Mouse (Mus musculus) MEL (cell line): ENCODE measurements around the gene Cse1l. TPM values are rescaled to one million over a fixed set of nuclear protein-coding genes. Genes with fewer than 3 reads are reported as not detected.

Source experiments
- DNase-seq: peaks from one replicate; pipeline ENCODE4 v3.0.0; 2011; ENCODE audit warnings: low read depth, low spot score
- H3K27ac ChIP-seq: 2 replicates; pipeline ENCODE4 v1.5.1; 2012; ENCODE audit warnings: low read depth, mild to moderate bottlenecking, control low read depth, low read length, moderate library complexity; ENCODE audit not compliant: control insufficient read depth
- H3K27me3 ChIP-seq, 2 experiments: fragments of 150-350 bp in 1 of 2; sonication (generic) in 1 of 2; 2 replicates each; pipeline ENCODE4 v1.6.1; 2012; ENCODE audit warnings: low read length in 2 of 2, mild to moderate bottlenecking in 2 of 2, improper control_type of control experiment in 1 of 2, moderate library complexity in 1 of 2; ENCODE audit not compliant: insufficient read depth in 2 of 2, control insufficient read depth in 1 of 2
- H3K36me3 ChIP-seq, 2 experiments: 2 replicates each; pipeline ENCODE4 v1.6.1; 2012 to 2014; ENCODE audit warnings: low read length in 2 of 2, improper control_type of control experiment in 1 of 2, inconsistent platforms in 1 of 2, mild to moderate bottlenecking in 1 of 2; ENCODE audit not compliant: insufficient read depth in 2 of 2, control insufficient read depth in 1 of 2
- H3K4me1 ChIP-seq, 2 experiments: fragments of 150-350 bp in 1 of 2; sonication (generic) in 1 of 2; 2 replicates each; pipeline ENCODE4 v1.6.1; 2012; ENCODE audit warnings: low read length in 2 of 2, improper control_type of control experiment in 1 of 2, mild to moderate bottlenecking in 1 of 2; ENCODE audit not compliant: insufficient read depth in 2 of 2, control insufficient read depth in 1 of 2
- H3K4me3 ChIP-seq, 2 experiments: fragments of 150-350 bp in 1 of 2; sonication (generic) in 1 of 2; 2 replicates each; pipeline ENCODE4 v1.5.1; 2012; ENCODE audit warnings: low read depth in 2 of 2, low read length in 2 of 2, mild to moderate bottlenecking in 2 of 2, moderate library complexity in 2 of 2, control low read depth in 1 of 2, improper control_type of control experiment in 1 of 2; ENCODE audit not compliant: control insufficient read depth in 1 of 2, insufficient read depth in 1 of 2
- H3K79me2 ChIP-seq: 2 replicates; pipeline ENCODE4 v1.6.1; 2012; ENCODE audit warnings: mild to moderate bottlenecking, low read length, moderate library complexity; ENCODE audit not compliant: control insufficient read depth, poor library complexity, insufficient read depth
- H3K9ac ChIP-seq: 2 replicates; pipeline ENCODE4 v1.6.1; 2012; ENCODE audit warnings: low read depth, mild to moderate bottlenecking, control low read depth, low read length, moderate library complexity; ENCODE audit not compliant: control insufficient read depth, poor library complexity, severe bottlenecking
- H3K9me3 ChIP-seq: fragments of 150-350 bp; sonication (generic); replicated peaks from 2 replicates; pipeline ENCODE4 v1.6.1; 2012; ENCODE audit warnings: mild to moderate bottlenecking, low read length, improper control_type of control experiment, moderate library complexity; ENCODE audit not compliant: insufficient read depth
- CHD2 ChIP-seq: IDR thresholded peaks from 2 replicates; pipeline ENCODE4 v1.6.1; 2011; ENCODE audit warnings: low read length, improper control_type of control experiment
- CTCF ChIP-seq, 3 experiments: IDR thresholded peaks in 2 of 3; conservative IDR thresholded peaks in 1 of 3; 2 replicates each; pipeline ENCODE4 v1.5.1; 2011 to 2012; ENCODE audit warnings: low read length in 3 of 3, low read depth in 2 of 3, mild to moderate bottlenecking in 2 of 3, improper control_type of control experiment in 1 of 3, inconsistent platforms in 1 of 3, mixed read lengths in 1 of 3, moderate library complexity in 1 of 3; ENCODE audit not compliant: control insufficient read depth in 1 of 3, insufficient read depth in 1 of 3, poor library complexity in 1 of 3, severe bottlenecking in 1 of 3
- EP300 ChIP-seq, 2 experiments: IDR thresholded peaks; 2 replicates each; pipeline ENCODE4 v1.6.1; 2011; ENCODE audit warnings: improper control_type of control experiment in 2 of 2, low read length in 2 of 2, low read depth in 1 of 2, mild to moderate bottlenecking in 1 of 2
- GABPA ChIP-seq: IDR thresholded peaks from 2 replicates; pipeline ENCODE4 v1.6.1; 2012; ENCODE audit warnings: low read depth, mild to moderate bottlenecking, inconsistent platforms, low read length, improper control_type of control experiment, moderate library complexity
- GATA1 ChIP-seq: IDR thresholded peaks from 2 replicates; pipeline ENCODE4 v1.6.1; 2011; ENCODE audit warnings: low read depth, low read length, improper control_type of control experiment
- KAT2A ChIP-seq: conservative IDR thresholded peaks from 2 replicates; pipeline ENCODE4 v1.6.1; 2012; ENCODE audit warnings: low read depth, low read length, improper control_type of control experiment, inconsistent platforms
- MAX ChIP-seq: IDR thresholded peaks from 2 replicates; pipeline ENCODE4 v1.6.1; 2011; ENCODE audit warnings: low read length, improper control_type of control experiment
- MAZ ChIP-seq: IDR thresholded peaks from 2 replicates; pipeline ENCODE4 v1.6.1; 2012; ENCODE audit warnings: low read depth, mild to moderate bottlenecking, inconsistent platforms, low read length, improper control_type of control experiment
- MEF2A ChIP-seq: IDR thresholded peaks from 2 replicates; pipeline ENCODE4 v1.6.1; 2014; ENCODE audit warnings: low read depth, mild to moderate bottlenecking, inconsistent platforms, low read length, improper control_type of control experiment; ENCODE audit not compliant: poor library complexity, insufficient replicate concordance, severe bottlenecking; ENCODE audit errors: extremely low read depth
- MYB ChIP-seq: IDR thresholded peaks from 2 replicates; pipeline ENCODE4 v1.6.1; 2011; ENCODE audit warnings: mild to moderate bottlenecking, low read depth, low read length, improper control_type of control experiment
- NRF1 ChIP-seq: IDR thresholded peaks from 2 replicates; pipeline ENCODE4 v1.6.1; 2014; ENCODE audit warnings: low read depth, mild to moderate bottlenecking, inconsistent platforms, low read length, improper control_type of control experiment, moderate library complexity; ENCODE audit not compliant: poor library complexity, insufficient read depth, severe bottlenecking
- POLR2A ChIP-seq, 2 experiments: IDR thresholded peaks; 2 replicates each; pipeline ENCODE4 v1.6.1; 2011 to 2012; ENCODE audit warnings: low read length in 2 of 2, mild to moderate bottlenecking in 2 of 2, control low read depth in 1 of 2, improper control_type of control experiment in 1 of 2, low read depth in 1 of 2, moderate library complexity in 1 of 2; ENCODE audit not compliant: control insufficient read depth in 1 of 2, insufficient read depth in 1 of 2, poor library complexity in 1 of 2
- POLR2AphosphoS2 ChIP-seq: IDR thresholded peaks from 2 replicates; pipeline ENCODE4 v1.6.1; 2011; ENCODE audit warnings: low read length, improper control_type of control experiment
- RAD21 ChIP-seq: IDR thresholded peaks from 2 replicates; pipeline ENCODE4 v1.6.1; 2011; ENCODE audit warnings: mild to moderate bottlenecking, low read depth, low read length, improper control_type of control experiment
- RCOR1 ChIP-seq: IDR thresholded peaks from 2 replicates; pipeline ENCODE4 v1.6.1; 2012; ENCODE audit warnings: low read depth, mild to moderate bottlenecking, inconsistent platforms, low read length, improper control_type of control experiment
- SIN3A ChIP-seq: IDR thresholded peaks from 2 replicates; pipeline ENCODE4 v1.6.1; 2012; ENCODE audit warnings: low read length, improper control_type of control experiment, inconsistent platforms
- TCF12 ChIP-seq: IDR thresholded peaks from 2 replicates; pipeline ENCODE4 v1.6.1; 2014; ENCODE audit warnings: low read depth, mild to moderate bottlenecking, inconsistent platforms, low read length, improper control_type of control experiment, moderate library complexity
- USF1 ChIP-seq: IDR thresholded peaks from 2 replicates; pipeline ENCODE4 v1.6.1; 2014; ENCODE audit warnings: low read depth, mild to moderate bottlenecking, inconsistent platforms, low read length, improper control_type of control experiment, moderate library complexity
- ZKSCAN1 ChIP-seq: IDR thresholded peaks from 2 replicates; pipeline ENCODE4 v1.6.1; 2012; ENCODE audit warnings: low read depth, mild to moderate bottlenecking, inconsistent platforms, low read length, improper control_type of control experiment, moderate library complexity
- polyA plus RNA-seq, 2 experiments: library from polyadenylated mRNA; stranded (reverse) in 1 of 2; unstranded in 1 of 2; fragments of >175 nt in 1 of 2; fragments of >200 nt in 1 of 2; gene quantifications; 2 replicates each; pipeline versions ENCODE4 v1.2.1 to v1.2.4; 2012; ENCODE audit warnings: low replicate concordance in 2 of 2, low read depth in 1 of 2; ENCODE audit not compliant: insufficient read length in 2 of 2, insufficient read depth in 1 of 2, missing spikeins in 1 of 2
- total RNA-seq: library from RNA; depleted of rRNA; stranded (reverse); fragments of 300-350 nt; gene quantifications from 2 replicates; pipeline ENCODE4 v1.2.3, GENCODE M21; 2012

Cse1l gene
- total and polyA plus RNA-seq, 3 experiments = 87.0 to 133 (median 93.3) TPM

- H3K79me2 ChIP-seq = peaks cover 81% of the 10 kb centered on the region
- no peak overlapping the region for H3K9ac ChIP-seq
- TF ChIP-seq MYB (no peak), EP300 (IDR thresholded peaks at IDR 0.05; ENCODE audit: low read depth in 1 of 2, low read length in 2 of 2) (no peak), RCOR1 (no peak), CTCF (IDR thresholded peaks at IDR 0.05 in 2 of 3, conservative IDR thresholded peaks at IDR 0.05 in 1 of 3; ENCODE audit: control insufficient read depth in 1 of 3, insufficient read depth in 1 of 3, low read depth in 2 of 3, low read length in 3 of 3, poor library complexity in 1 of 3, severe bottlenecking in 1 of 3) (no peak), KAT2A (no peak), POLR2AphosphoS2 (no peak), RAD21 (no peak)
- H3K27me3 ChIP-seq = no peaks in the 10 kb centered on the region
- H3K9me3 ChIP-seq = no peaks in the 10 kb centered on the region
- peaks cover 5 to 8% of the 10 kb centered on the region in 2 experiments; a peak in 3 of 4 replicates for H3K4me1 ChIP-seq
- H3K27ac ChIP-seq = no peak overlapping the region
- no peak for DNase-seq
- no peak overlapping the region for H3K4me3 ChIP-seq
- peaks cover 10 to 12% of the 10 kb centered on the region in 2 experiments for H3K36me3 ChIP-seq
Observed at GRCm38 (mm10) chr2:166910536-166910935, 4.7 kb downstream of the Cse1l start.

GRCm38 (mm10) chr2:166923971-166924370 lies 18.1 kb downstream of the Cse1l start:
- H3K27me3 ChIP-seq = no peaks in the 10 kb centered on the region
- DNase-seq = no peak
- peaks cover 0 to 47% of the 10 kb centered on the region in 2 experiments; a peak in 2 of 4 replicates for H3K36me3 ChIP-seq
- no peak overlapping the region for H3K4me3 ChIP-seq
- H3K79me2 ChIP-seq = no peaks in the 10 kb centered on the region
- TF ChIP-seq MAX (no peak), GATA1 (no peak), POLR2A (IDR thresholded peaks at IDR 0.05; ENCODE audit: control insufficient read depth in 1 of 2, insufficient read depth in 1 of 2, low read depth in 1 of 2, low read length in 2 of 2, poor library complexity in 1 of 2) (no peak), TCF12 (no peak), GABPA (no peak)
- H3K4me1 ChIP-seq = no peaks in the 10 kb centered on the region
- H3K9me3 ChIP-seq = no peaks in the 10 kb centered on the region
- no peak overlapping the region for H3K27ac ChIP-seq
- no peak overlapping the region for H3K9ac ChIP-seq

- Histone ChIP-seq H3K27ac (no peak overlapping the region), H3K4me1 (no peaks in the 10 kb centered on the region), H3K36me3 (peaks cover 2 to 46% of the 10 kb centered on the region in 2 experiments; a peak in 2 of 4 replicates), H3K27me3 (no peaks in the 10 kb centered on the region), H3K79me2 (no peaks in the 10 kb centered on the region), H3K9me3 (no peaks in the 10 kb centered on the region), H3K4me3 (no peak overlapping the region), H3K9ac (no peak overlapping the region)
- no peak for TF ChIP-seq NRF1
- TF ChIP-seq CHD2 = no peak
- no peak for TF ChIP-seq USF1
- no peak for TF ChIP-seq MEF2A
- TF ChIP-seq MAZ = no peak
- TF ChIP-seq ZKSCAN1 = no peak
- no peak for TF ChIP-seq SIN3A
- TF ChIP-seq EP300 (IDR thresholded peaks at IDR 0.05; ENCODE audit: low read depth in 1 of 2, low read length in 2 of 2) = no peak
- no peak for DNase-seq
Observed at GRCm38 (mm10) chr2:166933943-166934342, 28.1 kb downstream of the Cse1l start.
